Mouse (Mus musculus): ENCODE data around the gene Mpped2. TPM values are rescaled to one million over a fixed set of nuclear protein-coding genes. Genes with fewer than 3 reads are reported as not detected.

The Mpped2 gene
- polyA plus RNA-seq, 1 experiment = 17.4 TPM

GRCm38 (mm10) chr2:106677449-106677848 lies 15.6 kb upstream of the Mpped2 start:
- no peak overlapping the region for H3K27ac ChIP-seq (ENCODE audit: insufficient read depth, low read length)
- TF ChIP-seq CTCF (IDR thresholded peaks at IDR 0.05; ENCODE audit: extremely low read depth, insufficient read depth, low read length) (no peak), POLR2A (IDR thresholded peaks at IDR 0.05; ENCODE audit: extremely low read depth, insufficient read depth, low read length) (no peak)
- H3K4me3 ChIP-seq (ENCODE audit: insufficient read depth, low read length) = no peak overlapping the region
- H3K4me1 ChIP-seq (ENCODE audit: control insufficient read depth, insufficient read depth, low read length) = no peaks in the 10 kb centered on the region

DNA sequence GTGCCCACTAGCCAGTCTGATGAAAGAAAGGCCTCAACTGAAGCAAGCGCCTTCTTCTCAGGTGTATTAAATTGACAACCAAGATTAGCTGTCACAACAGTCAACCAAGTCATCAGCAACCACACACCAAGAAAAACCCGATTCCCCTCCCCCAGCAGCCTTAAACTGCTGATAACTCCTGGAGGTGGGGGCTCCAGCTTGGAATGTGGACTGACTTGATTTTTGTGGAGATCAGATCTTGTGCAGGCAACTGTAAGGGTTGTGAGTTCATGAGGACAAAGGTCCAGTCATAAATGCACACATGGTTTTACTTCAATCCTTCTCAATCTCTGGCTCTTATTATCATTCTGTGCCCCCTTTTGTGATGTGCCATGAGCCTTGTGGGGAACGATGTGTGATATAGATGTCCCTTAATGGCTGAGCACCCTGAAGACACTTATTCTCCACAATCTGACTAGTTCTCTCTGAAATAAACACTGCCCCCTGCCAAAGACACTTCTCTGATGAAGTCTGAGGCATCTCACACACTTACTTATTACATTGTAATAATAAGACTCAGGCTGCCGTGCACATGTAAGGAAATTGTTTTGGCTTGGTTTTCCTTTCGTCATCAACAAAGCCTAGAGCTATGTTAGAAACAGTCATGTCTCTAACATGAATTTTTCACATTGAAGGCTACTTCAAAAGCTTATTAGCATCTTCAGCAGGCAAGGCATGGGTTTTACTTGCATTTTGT lies 13.2 kb upstream of the Mpped2 start:
- TF ChIP-seq POLR2A (IDR thresholded peaks at IDR 0.05; ENCODE audit: extremely low read depth, insufficient read depth, low read length) (no peak), CTCF (IDR thresholded peaks at IDR 0.05; ENCODE audit: extremely low read depth, insufficient read depth, low read length) (no peak)
- H3K4me3 ChIP-seq (ENCODE audit: insufficient read depth, low read length) = no peak overlapping the region
- H3K27ac ChIP-seq (ENCODE audit: insufficient read depth, low read length) = no peak overlapping the region
- H3K4me1 ChIP-seq (ENCODE audit: control insufficient read depth, insufficient read depth, low read length) = no peaks in the 10 kb centered on the region; the same call in 1 of the 2 replicates

DNA sequence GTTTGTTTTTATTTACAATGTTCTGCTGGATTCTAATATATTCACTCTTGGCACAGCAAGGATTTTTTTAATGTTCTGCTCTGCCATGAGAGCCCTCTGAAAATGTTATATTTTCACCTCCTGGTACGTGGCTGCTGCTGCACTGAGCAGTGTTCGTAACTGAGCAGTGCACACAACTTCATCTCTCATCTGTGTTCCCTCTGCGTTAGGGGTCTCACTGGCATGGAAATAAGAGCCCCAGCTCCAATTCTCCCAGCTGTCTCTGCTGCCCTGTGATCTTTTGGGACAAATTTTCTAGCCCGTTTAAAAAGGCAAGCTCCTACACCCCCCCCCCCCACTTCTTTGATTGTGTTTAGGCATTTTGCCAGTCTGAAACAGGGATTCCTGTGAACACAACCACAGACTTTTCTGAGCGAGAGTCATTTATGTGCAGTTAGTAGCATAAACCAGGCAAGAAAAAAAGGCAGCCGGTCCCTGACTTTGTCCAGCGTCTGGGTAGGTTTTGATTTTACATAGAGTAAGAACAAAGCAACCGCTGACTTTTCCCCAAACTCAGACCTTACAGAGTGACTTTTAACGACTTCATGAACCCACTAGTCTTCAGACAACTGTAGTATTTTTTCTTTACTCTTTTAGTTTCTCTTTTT lies 9.8 kb upstream of the Mpped2 start:
- H3K27ac ChIP-seq (ENCODE audit: insufficient read depth, low read length) = no peak overlapping the region
- TF ChIP-seq CTCF (IDR thresholded peaks at IDR 0.05; ENCODE audit: extremely low read depth, insufficient read depth, low read length) (no peak), POLR2A (IDR thresholded peaks at IDR 0.05; ENCODE audit: extremely low read depth, insufficient read depth, low read length) (no peak)
- H3K4me3 ChIP-seq (ENCODE audit: insufficient read depth, low read length) = no peak overlapping the region
- H3K4me1 ChIP-seq (ENCODE audit: control insufficient read depth, insufficient read depth, low read length) = no peaks in the 10 kb centered on the region; the same call in 1 of the 2 replicates

- H3K27ac ChIP-seq (ENCODE audit: insufficient read depth, low read length) = no peak overlapping the region
- no peaks in the 10 kb centered on the region; the same call in 1 of the 2 replicates for H3K4me1 ChIP-seq (ENCODE audit: control insufficient read depth, insufficient read depth, low read length)
- no peak for TF ChIP-seq CTCF (IDR thresholded peaks at IDR 0.05; ENCODE audit: extremely low read depth, insufficient read depth, low read length)
- no peak for TF ChIP-seq POLR2A (IDR thresholded peaks at IDR 0.05; ENCODE audit: extremely low read depth, insufficient read depth, low read length)
- H3K4me3 ChIP-seq (ENCODE audit: insufficient read depth, low read length) = no peak overlapping the region
Measured at GRCm38 (mm10) chr2:106683832-106684231, 9.2 kb upstream of the Mpped2 start.

GRCm38 (mm10) chr2:106691753-106692363 lies 1.2 kb upstream of the Mpped2 start:
- Histone ChIP-seq H3K27ac (ENCODE audit: insufficient read depth, low read length) (no peak overlapping the region), H3K4me3 (ENCODE audit: insufficient read depth, low read length) (no peak overlapping the region)
- TF ChIP-seq CTCF (IDR thresholded peaks at IDR 0.05; ENCODE audit: extremely low read depth, insufficient read depth, low read length) = no peak
- TF ChIP-seq POLR2A (IDR thresholded peaks at IDR 0.05; ENCODE audit: extremely low read depth, insufficient read depth, low read length) = no peak

GRCm38 (mm10) chr2:106692405-106692782 lies 675 bp upstream of the Mpped2 start:
- TF ChIP-seq CTCF (IDR thresholded peaks at IDR 0.05; ENCODE audit: extremely low read depth, insufficient read depth, low read length) = no peak
- no peak for TF ChIP-seq POLR2A (IDR thresholded peaks at IDR 0.05; ENCODE audit: extremely low read depth, insufficient read depth, low read length)
- Histone ChIP-seq H3K4me1 (ENCODE audit: control insufficient read depth, insufficient read depth, low read length) (no peaks in the 10 kb centered on the region; the same call in 1 of the 2 replicates), H3K4me3 (ENCODE audit: insufficient read depth, low read length) (peak overlapping the region; percentile 79), H3K27ac (ENCODE audit: insufficient read depth, low read length) (no peak overlapping the region)

More at GRCm38 (mm10) chr2:106691753-106692363, 1.2 kb upstream of the Mpped2 start:
- no peaks in the 10 kb centered on the region; the same call in 1 of the 2 replicates for H3K4me1 ChIP-seq (ENCODE audit: control insufficient read depth, insufficient read depth, low read length)

DNA sequence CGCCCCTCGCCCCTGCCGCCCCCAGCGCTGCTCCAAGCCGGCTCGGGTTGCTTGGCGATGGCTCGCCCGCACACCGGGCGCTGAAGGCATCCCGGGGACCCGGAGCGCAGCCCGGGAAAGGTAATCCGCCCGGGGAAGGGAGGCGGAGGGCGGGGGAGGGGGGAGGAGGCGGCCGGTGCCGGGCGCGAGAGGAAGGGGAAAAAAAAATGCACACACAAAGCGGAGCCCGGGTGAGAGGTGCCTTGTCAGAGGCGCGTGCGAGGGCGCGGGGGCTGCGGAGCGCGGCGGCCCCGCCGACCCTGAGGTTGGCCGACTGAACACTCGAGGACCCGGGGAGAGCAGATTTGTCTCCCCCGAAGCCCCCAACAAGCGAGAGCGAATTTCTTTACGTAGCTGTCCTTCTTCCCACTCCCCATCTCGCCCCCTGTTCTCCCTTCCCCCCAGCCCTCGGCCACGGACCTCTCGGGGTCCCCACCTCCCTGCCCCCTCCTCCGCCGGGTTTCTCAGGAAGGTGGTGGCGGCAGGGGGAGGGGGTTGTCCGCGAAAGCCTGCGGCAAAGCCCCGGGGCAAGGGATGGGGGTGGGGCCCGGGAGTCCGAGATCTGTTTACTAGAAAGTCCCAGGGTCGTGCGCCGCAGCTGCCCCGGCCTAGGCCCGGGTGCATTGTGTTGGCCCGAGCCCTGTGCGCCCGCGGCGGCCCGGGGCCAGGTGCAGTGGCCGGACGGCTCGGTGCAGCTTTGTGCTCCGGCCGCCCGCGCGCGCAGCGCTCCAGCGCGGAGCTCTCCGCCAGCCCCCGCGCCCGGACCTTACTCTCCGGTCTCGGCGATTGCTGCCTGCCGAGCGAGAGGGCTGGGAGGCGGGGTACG lies 865 bp downstream of the Mpped2 start:
- H3K4me1 ChIP-seq (ENCODE audit: control insufficient read depth, insufficient read depth, low read length) = peaks cover 1% of the 10 kb centered on the region
- H3K4me3 ChIP-seq (ENCODE audit: insufficient read depth, low read length) = peak overlapping the region; percentile 79
- peak overlapping the region; percentile 98 for H3K27ac ChIP-seq (ENCODE audit: insufficient read depth, low read length)
- TF ChIP-seq POLR2A (IDR thresholded peaks at IDR 0.05; ENCODE audit: extremely low read depth, insufficient read depth, low read length) (no peak), CTCF (IDR thresholded peaks at IDR 0.05; ENCODE audit: extremely low read depth, insufficient read depth, low read length) (no peak)

GRCm38 (mm10) chr2:106694567-106694885 lies 1.5 kb downstream of the Mpped2 start:
- H3K4me1 ChIP-seq (ENCODE audit: control insufficient read depth, insufficient read depth, low read length) = peaks cover 1% of the 10 kb centered on the region
- TF ChIP-seq CTCF (IDR thresholded peaks at IDR 0.05; ENCODE audit: extremely low read depth, insufficient read depth, low read length) = no peak
- peak overlapping the region; percentile 55 for H3K27ac ChIP-seq (ENCODE audit: insufficient read depth, low read length)
- H3K4me3 ChIP-seq (ENCODE audit: insufficient read depth, low read length) = peak overlapping the region; percentile 79

Measured in cortical plate, adult 2 months (tissue).